Mouse (Mus musculus) testis, adult 2 months (tissue): ENCODE measurements at regions not wholly inside any gene's neighbourhood (a gene's known extent, or its start where the extent isn't known, plus 50 kb on each side); places are given as distances from the start of the nearest gene placed in this dataset.

ENCODE experiments used
- CTCF ChIP-seq: fragments of 200-500 bp; IDR thresholded peaks from 2 replicates; pipeline ENCODE4 v1.5.1; 2012; ENCODE audit warnings: low read depth, mild to moderate bottlenecking, inconsistent platforms, low read length, moderate library complexity; ENCODE audit not compliant: control insufficient read depth, insufficient read depth, insufficient replicate concordance
- POLR2A ChIP-seq: fragments of 200-500 bp; IDR thresholded peaks from 2 replicates; pipeline ENCODE4 v1.6.1; 2012; ENCODE audit warnings: low read depth, mild to moderate bottlenecking, inconsistent platforms, low read length, moderate library complexity; ENCODE audit not compliant: control insufficient read depth

GRCm38 (mm10) chr13:78679255-78679895 lies 479.8 kb upstream of the Nr2f1 start:
- no peak for TF ChIP-seq CTCF
- TF ChIP-seq POLR2A = no peak
